Mouse (Mus musculus) intestine, embryonic 16.5 days (tissue): ENCODE measurements around the gene Kcng1. TPM values are rescaled to one million over a fixed set of nuclear protein-coding genes. Genes with fewer than 3 reads are reported as not detected.

Source experiments
- ATAC-seq: fragments of 200-750 bp; cut with Nextera tagmentation; 2 replicates; pipeline ENCODE4 v1.8.0; 2017; ENCODE audit warnings: moderate TSS enrichment, moderate library complexity
- H3K27ac ChIP-seq: fragments of 300-500 bp; sonication (generic); 2 replicates; pipeline ENCODE4 v1.5.1; 2014; ENCODE audit warnings: mild to moderate bottlenecking, low read length
- H3K27me3 ChIP-seq: fragments of 300-500 bp; sonication (generic); replicated peaks from 2 replicates; pipeline ENCODE4 v1.6.1; 2014; ENCODE audit warnings: low read length, control low read depth, mixed read lengths; ENCODE audit not compliant: control insufficient read depth, insufficient read depth
- H3K36me3 ChIP-seq: fragments of 300-500 bp; sonication (generic); 2 replicates; pipeline ENCODE4 v1.6.1; 2014; ENCODE audit warnings: low read length, control low read depth; ENCODE audit not compliant: control insufficient read depth, insufficient read depth
- H3K4me1 ChIP-seq: fragments of 300-500 bp; sonication (generic); 2 replicates; pipeline ENCODE4 v1.6.1; 2014; ENCODE audit warnings: low read length, control low read depth, mixed read lengths; ENCODE audit not compliant: control insufficient read depth, insufficient read depth
- H3K4me2 ChIP-seq: fragments of 300-500 bp; sonication (generic); 2 replicates; pipeline ENCODE4 v1.6.1; 2014; ENCODE audit warnings: low read depth, low read length, control low read depth
- H3K4me3 ChIP-seq: fragments of 300-500 bp; sonication (generic); 2 replicates; pipeline ENCODE4 v1.5.1; 2014; ENCODE audit warnings: mild to moderate bottlenecking, low read length
- H3K9ac ChIP-seq: fragments of 300-500 bp; sonication (generic); 2 replicates; pipeline ENCODE4 v1.6.1; 2014; ENCODE audit warnings: low read depth, low read length
- H3K9me3 ChIP-seq: fragments of 300-500 bp; sonication (generic); 2 replicates; pipeline ENCODE4 v1.6.1; 2016; ENCODE audit warnings: low read length, control low read depth; ENCODE audit not compliant: control insufficient read depth
- WGBS: fragments of 180-500 bp; shearing (Covaris S2); extraction: QIAGEN DNeasy Blood & Tissue Kit; methylation state at CpG from one replicate; pipeline ENCODE4 v1.1.7; 2014; 5-methylcytosine and 5-hydroxymethylcytosine counted together
- polyA plus RNA-seq: library from polyadenylated mRNA; unstranded; fragments of >200 nt; fragmentation: Nextera tagmentation; extraction: Ambion mirVana; gene quantifications from 2 replicates; pipeline ENCODE4 v1.2.1, GENCODE M21; 2015

Gene Kcng1
- polyA plus RNA-seq, 1 experiment from 2014 or later = 6.1 TPM

DNA sequence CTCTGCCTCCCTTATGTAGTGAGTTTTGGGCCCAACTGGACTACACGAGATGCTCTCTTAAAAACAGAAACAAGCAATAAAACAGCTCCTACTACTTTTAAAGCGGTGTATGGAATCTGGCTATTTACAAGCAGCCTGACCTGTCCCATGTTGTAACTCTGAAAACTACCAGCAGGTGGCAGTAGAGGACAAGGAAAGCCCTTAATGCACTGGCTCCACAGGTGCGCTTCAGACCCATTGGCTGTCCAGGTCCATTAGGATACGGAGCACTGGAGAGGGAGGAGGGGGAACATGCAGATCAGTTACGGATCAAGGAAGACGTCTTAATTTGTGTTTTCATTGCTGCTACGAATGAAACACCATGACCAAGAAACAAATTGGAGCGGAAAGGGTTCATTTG, 31.3 kb downstream of the Kcng1 start:
- Histone ChIP-seq H3K4me2 (no peak overlapping the region), H3K9ac (no peak overlapping the region), H3K4me3 (no peak overlapping the region), H3K4me1 (no peaks in the 10 kb centered on the region), H3K27ac (no peak overlapping the region), H3K36me3 (no peaks in the 10 kb centered on the region), H3K27me3 (no peaks in the 10 kb centered on the region), H3K9me3 (no peaks in the 10 kb centered on the region)
- 18% methylated on average over 8 of the region's 8 CpGs for WGBS
- ATAC-seq = peak; percentile 70

DNA sequence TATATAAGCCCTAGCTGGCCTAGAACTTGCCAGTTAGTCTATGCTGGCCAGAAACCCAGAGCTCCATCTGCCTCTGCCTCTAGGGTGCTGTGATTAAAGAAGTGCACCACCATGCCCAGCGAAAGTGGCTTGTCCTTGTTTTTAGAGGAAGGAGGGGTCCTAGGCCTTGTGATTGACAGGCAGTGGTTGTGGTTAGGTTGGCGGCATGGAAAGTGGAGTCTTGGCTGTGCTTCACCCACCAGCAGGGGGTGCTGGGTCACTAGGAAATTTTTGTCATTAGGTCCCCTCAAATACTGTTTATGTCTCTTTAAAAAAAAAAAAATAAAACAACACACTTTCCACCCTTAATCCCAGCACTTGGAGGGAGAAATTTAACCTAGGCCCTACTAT, 32.7 kb downstream of the Kcng1 start:
- Histone ChIP-seq H3K4me1 (no peaks in the 10 kb centered on the region), H3K27ac (no peak overlapping the region), H3K36me3 (no peaks in the 10 kb centered on the region), H3K9me3 (no peaks in the 10 kb centered on the region), H3K4me2 (no peak overlapping the region), H3K27me3 (no peaks in the 10 kb centered on the region), H3K4me3 (no peak overlapping the region), H3K9ac (no peak overlapping the region)
- WGBS = 41% methylated on average over 2 of the region's 2 CpGs
- ATAC-seq = no peak

DNA sequence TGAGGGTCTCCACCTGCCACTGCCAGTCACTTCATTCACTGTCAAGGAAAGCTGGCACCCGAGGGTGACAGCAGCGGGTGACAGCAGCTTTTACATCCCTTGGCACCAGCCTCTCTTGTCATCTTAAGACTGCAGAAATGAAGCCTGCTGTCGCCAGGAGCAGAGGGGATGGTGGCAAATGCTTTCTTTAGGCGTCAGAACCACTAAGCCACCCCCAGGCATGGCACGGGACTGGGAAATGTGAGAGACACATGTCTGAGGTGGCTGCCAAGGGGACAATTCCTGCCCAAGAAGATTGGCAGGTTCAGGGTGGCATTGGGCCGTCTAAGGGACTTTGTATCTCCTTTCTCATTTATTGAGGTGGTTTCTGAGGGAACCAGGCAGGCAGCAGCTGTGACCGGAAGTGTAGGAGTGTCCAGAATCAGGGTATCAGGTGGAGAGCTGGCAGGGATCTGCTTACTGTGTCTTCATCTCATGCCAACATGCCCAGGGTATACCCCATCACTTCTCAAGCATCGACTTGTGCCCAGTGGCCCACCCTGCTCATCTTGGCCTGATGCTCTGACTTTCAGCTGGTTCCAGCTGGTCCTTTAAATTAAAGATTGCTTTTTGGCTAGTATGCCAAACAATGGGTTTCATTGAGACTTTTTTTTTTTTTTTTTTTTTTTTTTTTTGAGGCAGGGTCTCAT, 33.2 kb downstream of the Kcng1 start:
- Histone ChIP-seq H3K4me1 (no peaks in the 10 kb centered on the region), H3K27ac (no peak overlapping the region), H3K4me3 (no peak overlapping the region), H3K36me3 (no peaks in the 10 kb centered on the region), H3K9me3 (no peaks in the 10 kb centered on the region), H3K9ac (no peak overlapping the region), H3K4me2 (no peak overlapping the region), H3K27me3 (no peaks in the 10 kb centered on the region)
- ATAC-seq = no peak
- WGBS = 79% methylated on average over 8 of the region's 8 CpGs

DNA sequence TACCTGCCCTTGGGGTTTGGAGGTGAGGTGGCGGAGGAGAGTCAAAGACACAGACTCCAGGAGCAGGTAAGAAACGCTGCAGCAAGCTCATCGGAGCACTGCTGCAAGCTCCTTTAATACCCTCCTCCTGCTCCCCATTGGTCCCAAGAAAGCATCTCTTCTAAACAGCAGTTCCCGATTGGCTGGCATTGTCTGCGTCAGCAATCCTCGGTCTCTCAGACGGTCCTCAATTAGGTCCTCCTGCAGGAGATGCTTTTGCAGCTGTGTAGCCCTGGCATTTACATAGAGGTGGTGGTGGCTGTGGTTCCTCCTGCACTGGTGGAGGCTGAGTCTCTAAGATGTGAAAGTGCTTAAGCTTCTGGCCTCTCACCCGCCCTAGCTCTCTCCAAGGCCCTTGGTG, 36.0 kb downstream of the Kcng1 start:
- ATAC-seq = no peak
- WGBS = 40% methylated on average over 8 of the region's 8 CpGs
- H3K27ac ChIP-seq = no peak overlapping the region
- H3K27me3 ChIP-seq = no peaks in the 10 kb centered on the region
- no peak overlapping the region for H3K9ac ChIP-seq
- no peak overlapping the region for H3K4me2 ChIP-seq
- no peaks in the 10 kb centered on the region for H3K36me3 ChIP-seq
- H3K4me3 ChIP-seq = no peak overlapping the region
- H3K4me1 ChIP-seq = no peaks in the 10 kb centered on the region
- H3K9me3 ChIP-seq = no peaks in the 10 kb centered on the region

DNA sequence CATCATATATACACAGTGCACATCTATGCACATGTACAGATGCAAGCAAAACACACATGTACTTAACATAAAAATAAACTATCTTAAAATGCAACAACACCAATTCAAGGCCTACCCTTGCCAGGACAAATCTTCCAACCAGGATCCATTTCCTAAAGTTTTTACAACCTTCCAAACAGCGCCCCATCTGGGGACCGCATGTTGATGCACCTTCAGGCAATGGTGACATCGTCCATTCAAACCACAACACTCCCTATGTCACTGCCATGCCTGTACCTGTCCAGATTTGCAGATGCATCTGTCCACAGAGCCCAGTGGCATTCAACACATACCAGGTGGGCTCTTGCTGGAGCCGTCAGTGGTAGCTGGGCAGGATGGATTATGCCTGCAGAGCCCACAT, 38.3 kb downstream of the Kcng1 start:
- no peak overlapping the region for H3K4me3 ChIP-seq
- 81% methylated on average over 4 of the region's 4 CpGs for WGBS
- no peak for ATAC-seq

DNA sequence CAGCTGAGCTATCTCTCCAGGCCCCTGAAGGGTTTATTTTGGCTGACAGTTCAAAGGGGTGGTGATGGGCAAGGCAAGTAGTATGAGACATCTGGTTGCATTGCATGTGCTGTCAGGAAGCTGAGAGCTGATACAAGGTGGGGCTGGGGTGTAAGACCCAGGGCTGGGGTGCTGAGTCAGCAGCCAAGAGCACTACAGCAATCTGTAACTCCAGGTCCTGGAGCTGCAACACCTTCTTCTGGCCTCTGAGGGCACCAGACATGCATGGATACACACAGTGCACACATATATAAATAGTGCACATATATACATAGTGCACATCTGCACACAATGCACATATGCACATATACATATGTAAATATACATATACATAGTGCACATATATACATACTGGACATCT, 38.7 kb downstream of the Kcng1 start:
- Histone ChIP-seq H3K9me3 (no peaks in the 10 kb centered on the region), H3K36me3 (no peaks in the 10 kb centered on the region), H3K9ac (no peak overlapping the region), H3K4me2 (no peak overlapping the region), H3K27me3 (no peaks in the 10 kb centered on the region), H3K27ac (no peak overlapping the region), H3K4me3 (no peak overlapping the region), H3K4me1 (no peaks in the 10 kb centered on the region)
- ATAC-seq = no peak

More for the DNA sequence above, 38.3 kb downstream of the Kcng1 start:
- Histone ChIP-seq H3K9ac (no peak overlapping the region), H3K27ac (no peak overlapping the region), H3K36me3 (no peaks in the 10 kb centered on the region), H3K9me3 (no peaks in the 10 kb centered on the region), H3K4me2 (no peak overlapping the region), H3K4me1 (no peaks in the 10 kb centered on the region), H3K27me3 (no peaks in the 10 kb centered on the region)

DNA sequence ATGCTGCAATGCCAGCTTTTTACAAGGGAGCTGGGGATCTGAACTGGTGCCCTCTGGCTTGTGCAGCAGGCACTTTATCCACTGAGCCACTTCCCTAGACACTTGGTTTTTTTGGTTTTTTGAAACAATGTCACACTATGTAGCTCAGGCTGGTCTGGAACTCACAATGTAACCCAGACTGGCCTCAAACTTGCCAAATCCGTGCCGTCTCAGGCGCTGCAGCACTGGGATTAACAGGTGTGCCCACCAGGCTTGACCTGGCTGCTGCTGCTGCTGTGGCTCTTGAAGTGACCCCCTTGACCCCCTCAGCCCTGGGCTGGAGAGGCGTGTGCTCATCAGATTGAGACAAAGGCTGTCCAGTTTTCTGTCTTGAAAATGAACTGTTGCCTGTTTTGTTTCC, 43.2 kb downstream of the Kcng1 start:
- H3K9ac ChIP-seq = no peak overlapping the region
- no peak overlapping the region for H3K27ac ChIP-seq
- ATAC-seq = no peak
- WGBS = 85% methylated on average over 4 of the region's 4 CpGs
- H3K36me3 ChIP-seq = 0 out of 2 replicates have a peak, but pooled peaks cover 8% of the 10 kb centered on the region
- H3K27me3 ChIP-seq = no peaks in the 10 kb centered on the region
- H3K9me3 ChIP-seq = no peaks in the 10 kb centered on the region
- no peak overlapping the region for H3K4me2 ChIP-seq
- H3K4me1 ChIP-seq = no peaks in the 10 kb centered on the region
- H3K4me3 ChIP-seq = no peak overlapping the region

DNA sequence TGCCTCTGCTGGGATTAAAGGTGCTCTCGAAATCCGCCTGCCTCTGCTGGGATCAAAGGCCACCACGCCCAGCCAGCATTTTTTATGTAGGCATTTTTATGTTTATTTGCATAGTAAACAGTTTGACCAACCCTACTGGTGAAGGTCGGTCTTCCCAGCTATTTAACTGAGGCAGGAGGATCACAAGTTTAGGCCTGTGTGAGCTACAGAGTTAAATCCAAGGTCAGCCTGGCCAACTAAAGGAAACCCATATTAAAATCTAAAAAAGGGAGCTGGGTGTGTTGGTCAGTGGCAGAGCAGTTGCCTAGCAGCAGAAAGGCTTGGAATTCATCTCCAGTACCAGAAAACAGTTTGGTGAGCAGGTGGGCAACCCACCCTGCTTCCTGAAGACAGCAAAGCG, 48.2 kb downstream of the Kcng1 start:
- Histone ChIP-seq H3K4me1 (peaks cover 26% of the 10 kb centered on the region), H3K27ac (no peak overlapping the region), H3K36me3 (0 out of 2 replicates have a peak, but pooled peaks cover 8% of the 10 kb centered on the region), H3K4me3 (no peak overlapping the region), H3K27me3 (no peaks in the 10 kb centered on the region), H3K9ac (no peak overlapping the region), H3K4me2 (no peak overlapping the region), H3K9me3 (no peaks in the 10 kb centered on the region)
- ATAC-seq = no peak
- WGBS = 86% methylated on average over 5 of the region's 5 CpGs

DNA sequence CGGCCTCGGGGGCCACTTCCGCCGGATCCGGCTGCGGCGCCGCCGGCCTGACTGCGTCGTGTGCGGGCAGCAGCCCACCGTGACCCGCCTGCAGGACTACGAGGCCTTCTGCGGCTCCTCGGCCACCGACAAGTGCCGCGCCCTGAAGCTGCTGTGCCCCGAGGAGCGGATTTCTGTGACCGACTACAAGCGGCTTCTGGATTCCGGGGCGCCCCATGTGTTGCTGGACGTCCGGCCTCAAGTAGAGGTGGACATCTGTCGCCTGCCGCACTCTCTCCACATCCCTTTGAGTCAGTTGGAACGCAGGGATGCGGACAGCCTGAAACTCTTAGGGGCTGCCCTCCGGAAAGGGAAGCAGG, 50.1 kb downstream of the Kcng1 start:
- Histone ChIP-seq H3K9ac (peak overlapping the region; percentile 94), H3K9me3 (no peaks in the 10 kb centered on the region), H3K4me3 (peak overlapping the region; percentile 85), H3K36me3 (0 out of 2 replicates have a peak, but pooled peaks cover 8% of the 10 kb centered on the region), H3K4me2 (peak overlapping the region; percentile 98), H3K4me1 (peaks cover 30% of the 10 kb centered on the region), H3K27me3 (no peaks in the 10 kb centered on the region), H3K27ac (no peak overlapping the region)
- ATAC-seq = no peak; the same call in 1 of the 2 replicates
- 50% methylated on average over 33 of the region's 33 CpGs for WGBS
